Mouse (Mus musculus): ENCODE measurements around the gene AC170998.1. TPM values are rescaled to one million over a fixed set of nuclear protein-coding genes. Genes with fewer than 3 reads are reported as not detected.

Gene AC170998.1
- polyA plus RNA-seq, 1 experiment from 2014 or later, result 4.3 TPM

Other genes starting within 250 kb of the AC170998.1 start
- gene Fkbp5, start 208.6 kb upstream of the AC170998.1 start, polyA plus RNA-seq (2016; fragmentation: Nextera tagmentation; extraction: Ambion mirVana), result 36.2 and 42.4 TPM in 2 replicates
- gene Armc12, start 195.3 kb upstream of the AC170998.1 start, polyA plus RNA-seq (2016; fragmentation: Nextera tagmentation; extraction: Ambion mirVana), result not detected in 2 replicates
- not detected in 2 replicates for gene Clpsl2, start 176.7 kb upstream of the AC170998.1 start, polyA plus RNA-seq (2016; fragmentation: Nextera tagmentation; extraction: Ambion mirVana)
- gene Clps, start 165.3 kb upstream of the AC170998.1 start, polyA plus RNA-seq (2016; fragmentation: Nextera tagmentation; extraction: Ambion mirVana), result not detected in 2 replicates
- 0.46 and 0.89 TPM in 2 replicates for gene Lhfpl5, start 150.4 kb upstream of the AC170998.1 start, polyA plus RNA-seq (2016; fragmentation: Nextera tagmentation; extraction: Ambion mirVana)
- gene Srpk1, start 103.4 kb upstream of the AC170998.1 start, polyA plus RNA-seq (2016; fragmentation: Nextera tagmentation; extraction: Ambion mirVana), result 102 and 108 TPM in 2 replicates
- 0.78 and 0.79 TPM in 2 replicates for gene Slc26a8, start 35.9 kb upstream of the AC170998.1 start, polyA plus RNA-seq (2016; fragmentation: Nextera tagmentation; extraction: Ambion mirVana)
- gene Mapk14, start 34.8 kb upstream of the AC170998.1 start, polyA plus RNA-seq (2016; fragmentation: Nextera tagmentation; extraction: Ambion mirVana), result 48.9 and 50.8 TPM in 2 replicates
- 13.5 and 15.6 TPM in 2 replicates for gene Mapk13, start 43.2 kb downstream of the AC170998.1 start, polyA plus RNA-seq (2016; fragmentation: Nextera tagmentation; extraction: Ambion mirVana)
- gene Brpf3, start 75.0 kb downstream of the AC170998.1 start, polyA plus RNA-seq (2016; fragmentation: Nextera tagmentation; extraction: Ambion mirVana), result 12.7 and 13.0 TPM in 2 replicates
- gene Pnpla1, start 132.3 kb downstream of the AC170998.1 start, polyA plus RNA-seq (2016; fragmentation: Nextera tagmentation; extraction: Ambion mirVana), result not detected in 2 replicates
- gene 4930539E08Rik, start 189.2 kb downstream of the AC170998.1 start, polyA plus RNA-seq (2016; fragmentation: Nextera tagmentation; extraction: Ambion mirVana), result 0.16 and 0.23 TPM in 2 replicates
- gene Pxt1, start 217.8 kb downstream of the AC170998.1 start, polyA plus RNA-seq (2016; fragmentation: Nextera tagmentation; extraction: Ambion mirVana), result 0.28 TPM in 1 of 2 replicates, not detected in the other
- gene Kctd20, start 225.9 kb downstream of the AC170998.1 start, polyA plus RNA-seq (2016; fragmentation: Nextera tagmentation; extraction: Ambion mirVana), result 123 and 125 TPM in 2 replicates